Mouse (Mus musculus) liver, embryonic 15.5 days (tissue): ENCODE data around the gene Olfr282. TPM values are rescaled to one million over a fixed set of nuclear protein-coding genes. Genes with fewer than 3 reads are reported as not detected.

Experiments used
- ATAC-seq: fragments of 200-750 bp; cut with Nextera tagmentation; 2 replicates; pipeline ENCODE4 v1.8.0; 2017; ENCODE audit warnings: moderate number of reproducible peaks, mild to moderate bottlenecking, moderate library complexity; ENCODE audit not compliant: insufficient read depth
- H3K27ac ChIP-seq: fragments of 300-500 bp; sonication (generic); replicated peaks from 2 replicates; pipeline ENCODE4 v1.5.1; 2015; ENCODE audit warnings: mild to moderate bottlenecking, inconsistent platforms
- H3K27me3 ChIP-seq: fragments of 300-500 bp; sonication (generic); 2 replicates; pipeline ENCODE4 v1.6.1; 2015; ENCODE audit warnings: mild to moderate bottlenecking, inconsistent platforms
- H3K36me3 ChIP-seq: fragments of 300-500 bp; sonication (generic); replicated peaks from 2 replicates; pipeline ENCODE4 v1.6.1; 2015; ENCODE audit warnings: moderate library complexity, mild to moderate bottlenecking, inconsistent platforms
- H3K4me1 ChIP-seq: fragments of 300-500 bp; sonication (generic); replicated peaks from 2 replicates; pipeline ENCODE4 v1.6.1; 2015; ENCODE audit warnings: inconsistent platforms
- H3K4me2 ChIP-seq: fragments of 300-500 bp; sonication (generic); 2 replicates; pipeline ENCODE4 v1.6.1; 2015; ENCODE audit warnings: moderate library complexity, mild to moderate bottlenecking, inconsistent platforms
- H3K4me3 ChIP-seq: fragments of 300-500 bp; sonication (generic); replicated peaks from 2 replicates; pipeline ENCODE4 v1.5.1; 2015; ENCODE audit warnings: mild to moderate bottlenecking, inconsistent platforms
- H3K9ac ChIP-seq: fragments of 300-500 bp; sonication (generic); 2 replicates; pipeline ENCODE4 v1.6.1; 2015; ENCODE audit warnings: moderate library complexity, mild to moderate bottlenecking, inconsistent platforms
- H3K9me3 ChIP-seq: fragments of 300-500 bp; sonication (generic); replicated peaks from 2 replicates; pipeline ENCODE4 v1.6.1; 2016; ENCODE audit warnings: inconsistent platforms
- WGBS: fragments of 180-500 bp; shearing (Covaris S2); methylation state at CpG from one replicate; pipeline ENCODE4 v1.1.7; 2015; ENCODE audit warnings: mixed read lengths; ENCODE audit not compliant: insufficient replicate concordance; 5-methylcytosine and 5-hydroxymethylcytosine counted together
- polyA plus RNA-seq: library from polyadenylated mRNA; unstranded; fragments of >200 nt; fragmentation: Nextera tagmentation; extraction: Ambion mirVana; gene quantifications from 2 replicates; pipeline ENCODE4 v1.2.1, GENCODE M21; 2015

Olfr282 gene
- polyA plus RNA-seq, 1 experiment from 2014 or later: not detected

- H3K4me1 ChIP-seq: no peaks in the 10 kb centered on the region
- no peaks in the 10 kb centered on the region for H3K27me3 ChIP-seq
- WGBS: 41% methylated on average over 10 of the region's 10 CpGs
- H3K27ac ChIP-seq: no peak overlapping the region
- H3K9ac ChIP-seq: no peak overlapping the region
- H3K4me2 ChIP-seq: no peak overlapping the region
- no peaks in the 10 kb centered on the region for H3K36me3 ChIP-seq
- no peak for ATAC-seq
- no peaks in the 10 kb centered on the region for H3K9me3 ChIP-seq
- H3K4me3 ChIP-seq: no peak overlapping the region
Observed at GRCm38 (mm10) chr15:98475382-98475781, 44.4 kb downstream of the Olfr282 start.

- Histone ChIP-seq H3K27me3 (no peaks in the 10 kb centered on the region), H3K4me1 (no peaks in the 10 kb centered on the region), H3K9ac (no peak overlapping the region), H3K36me3 (no peaks in the 10 kb centered on the region), H3K27ac (no peak overlapping the region), H3K4me3 (no peak overlapping the region), H3K4me2 (no peak overlapping the region), H3K9me3 (no peaks in the 10 kb centered on the region)
- 68% methylated on average over 5 of the region's 5 CpGs for WGBS
- no peak for ATAC-seq
Observed at GRCm38 (mm10) chr15:98476281-98476680, 45.3 kb downstream of the Olfr282 start.

DNA sequence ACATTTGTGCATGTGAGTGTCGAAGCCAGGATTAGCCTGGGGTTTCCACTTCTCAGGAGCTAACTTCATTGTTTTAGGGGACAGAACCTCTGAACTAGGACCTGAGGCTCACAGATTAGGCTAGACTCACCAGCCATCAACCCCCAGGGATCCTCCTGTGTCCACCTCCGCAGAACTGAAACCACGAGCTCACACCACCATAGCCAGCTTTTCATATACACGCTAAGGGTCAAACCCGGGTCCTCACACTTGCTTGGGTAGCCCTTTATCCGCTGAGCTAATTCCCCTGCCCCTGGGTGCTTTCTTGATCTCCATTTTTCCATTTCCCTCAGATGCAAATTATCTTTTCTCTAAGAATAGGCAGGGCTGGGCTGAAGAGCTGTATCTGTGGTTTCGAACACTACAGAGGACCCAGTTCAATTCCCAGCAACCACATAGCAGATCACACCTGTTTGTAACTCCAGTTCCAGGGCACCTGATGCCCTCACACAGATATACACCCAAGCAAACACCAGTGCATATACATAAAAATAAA, 48.6 kb downstream of the Olfr282 start:
- H3K36me3 ChIP-seq: no peaks in the 10 kb centered on the region
- H3K4me1 ChIP-seq: no peaks in the 10 kb centered on the region
- H3K9me3 ChIP-seq: no peaks in the 10 kb centered on the region
- no peak for ATAC-seq
- no peak overlapping the region for H3K4me2 ChIP-seq
- no peak overlapping the region for H3K9ac ChIP-seq
- no peak overlapping the region for H3K27ac ChIP-seq
- 58% methylated on average over 7 of the region's 7 CpGs for WGBS
- no peaks in the 10 kb centered on the region for H3K27me3 ChIP-seq
- no peak overlapping the region for H3K4me3 ChIP-seq

DNA sequence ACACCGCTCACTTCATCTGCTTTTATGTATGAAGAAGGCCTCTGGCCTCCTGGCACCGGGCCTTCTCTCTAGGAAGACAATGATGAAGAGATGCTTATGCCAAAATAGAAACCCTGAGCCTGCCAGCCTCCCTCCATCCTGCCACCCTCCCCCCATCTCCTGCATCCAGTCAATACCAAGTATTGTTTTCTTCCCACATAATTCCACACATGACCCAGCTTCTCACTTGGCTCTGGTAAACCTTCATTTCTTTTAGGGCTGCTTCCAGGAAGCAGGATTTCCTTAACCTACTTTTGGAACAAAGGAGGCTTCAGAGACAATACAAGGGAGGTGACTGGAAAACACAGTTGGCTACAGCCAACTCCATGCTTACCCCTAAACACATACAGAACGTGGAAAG, 51.7 kb downstream of the Olfr282 start, which contains the start of gene Lalba:
TSS of gene Lalba (minus strand) at position 21 of the 400 bp plus-strand sequence.
- no peaks in the 10 kb centered on the region for H3K36me3 ChIP-seq
- no peak within 1 kb of the TSS for H3K4me2 ChIP-seq
- no peaks in the 10 kb centered on the region for H3K4me1 ChIP-seq
- no peak within 1 kb of the TSS for H3K27ac ChIP-seq
- 48% methylated on average over 3 of the region's 3 CpGs for WGBS
- no peaks in the 10 kb centered on the region for H3K27me3 ChIP-seq
- ATAC-seq: no peak
- no peak within 1 kb of the TSS for H3K4me3 ChIP-seq
- no peak within 1 kb of the TSS for H3K9ac ChIP-seq
- H3K9me3 ChIP-seq: no peaks in the 10 kb centered on the region

DNA sequence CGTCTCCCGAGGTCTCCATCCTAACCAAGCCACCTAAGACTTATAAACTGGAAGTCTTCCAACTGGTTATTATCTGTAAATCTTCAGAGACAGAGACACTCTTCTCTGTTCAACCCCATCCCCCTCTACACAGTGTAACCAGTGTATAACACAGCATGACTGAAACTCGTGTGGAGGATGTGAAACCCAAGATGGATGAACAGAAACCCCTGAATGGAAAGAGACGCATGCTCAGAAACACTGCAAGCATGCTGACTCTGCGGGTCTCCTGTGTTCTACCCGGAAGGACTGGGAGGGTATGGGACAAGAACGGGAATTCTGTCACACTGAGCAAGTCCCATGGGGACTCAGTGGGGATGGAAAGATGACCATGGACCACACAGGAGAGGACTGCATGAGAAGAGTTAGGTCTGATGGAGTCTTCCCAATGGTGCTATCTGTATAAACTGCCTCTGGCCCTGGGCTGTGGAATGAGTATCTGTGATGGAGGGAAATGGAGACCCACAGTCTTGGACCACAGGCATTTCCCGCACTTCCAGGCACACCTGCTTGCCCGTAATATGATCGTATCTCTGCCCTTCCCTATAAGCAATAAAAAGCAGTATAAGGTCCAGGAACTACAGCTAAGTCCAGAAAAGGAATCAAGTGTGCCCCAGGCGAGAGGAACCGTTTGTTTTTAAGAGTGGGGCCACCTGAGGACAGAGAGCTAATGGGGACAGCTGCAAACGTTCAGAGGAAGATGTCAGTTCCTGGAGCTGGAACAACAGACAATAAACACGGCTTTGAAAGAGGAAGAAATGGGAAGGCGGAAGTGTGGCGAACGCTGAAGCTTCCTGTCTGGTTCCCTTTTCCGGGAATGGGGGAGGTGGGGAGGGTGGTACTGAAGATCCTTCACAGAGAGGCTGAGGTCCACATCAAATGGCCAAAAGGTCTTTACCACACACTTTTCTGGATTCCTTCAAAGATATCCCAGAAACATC, 53.2 kb downstream of the Olfr282 start:
- 31% methylated on average over 18 of the region's 18 CpGs for WGBS
- no peak overlapping the region for H3K27ac ChIP-seq
- no peak for ATAC-seq

GRCm38 (mm10) chr15:98486433-98487021, 55.5 kb downstream of the Olfr282 start:
- ATAC-seq: no peak
- no peak overlapping the region for H3K4me3 ChIP-seq
- WGBS: 47% methylated on average over 8 of the region's 8 CpGs

More for the DNA sequence above, 53.2 kb downstream of the Olfr282 start:
- Histone ChIP-seq H3K4me1 (no peaks in the 10 kb centered on the region), H3K9me3 (no peaks in the 10 kb centered on the region), H3K4me2 (no peak overlapping the region), H3K9ac (no peak overlapping the region), H3K36me3 (no peaks in the 10 kb centered on the region), H3K4me3 (no peak overlapping the region), H3K27me3 (no peaks in the 10 kb centered on the region)

More at GRCm38 (mm10) chr15:98486433-98487021, 55.5 kb downstream of the Olfr282 start:
- H3K27me3 ChIP-seq: no peaks in the 10 kb centered on the region
- H3K27ac ChIP-seq: no peak overlapping the region
- H3K4me1 ChIP-seq: no peaks in the 10 kb centered on the region
- no peaks in the 10 kb centered on the region for H3K9me3 ChIP-seq
- no peak overlapping the region for H3K9ac ChIP-seq
- H3K36me3 ChIP-seq: no peaks in the 10 kb centered on the region
- H3K4me2 ChIP-seq: no peak overlapping the region

Other genes with a start within 250 kb of the Olfr282 start
- gene Olfr288, start 235.7 kb upstream of the Olfr282 start, polyA plus RNA-seq: not detected in 2 replicates
- not detected in 2 replicates for gene Gm44579, start 210.2 kb upstream of the Olfr282 start, polyA plus RNA-seq
- gene Olfr287, start 210.2 kb upstream of the Olfr282 start, polyA plus RNA-seq: not detected in 2 replicates
- not detected in 2 replicates for gene Olfr286, start 196.8 kb upstream of the Olfr282 start, polyA plus RNA-seq
- not detected in 2 replicates for gene H1fnt, start 173.9 kb upstream of the Olfr282 start, polyA plus RNA-seq
- gene Zfp641, start 135.1 kb upstream of the Olfr282 start, polyA plus RNA-seq: 0.08 TPM in 2 replicates
- not detected in 2 replicates for gene Olfr285, start 113.9 kb upstream of the Olfr282 start, polyA plus RNA-seq
- gene Olfr284, start 90.2 kb upstream of the Olfr282 start, polyA plus RNA-seq: not detected in 2 replicates
- gene Olfr283, start 50.3 kb upstream of the Olfr282 start, polyA plus RNA-seq: not detected in 2 replicates
- not detected in 2 replicates for gene Olfr281, start 21.4 kb downstream of the Olfr282 start, polyA plus RNA-seq
- not detected in 2 replicates for gene OR5BS1P, start 38.7 kb downstream of the Olfr282 start, polyA plus RNA-seq
- gene Lalba, start 51.5 kb downstream of the Olfr282 start, polyA plus RNA-seq: not detected in 2 replicates
- not detected in 2 replicates for gene Olfr279, start 61.2 kb downstream of the Olfr282 start, polyA plus RNA-seq
- 32.0 and 35.4 TPM in 2 replicates for gene Kansl2, start 103.0 kb downstream of the Olfr282 start, polyA plus RNA-seq
- 25.1 and 28.2 TPM in 2 replicates for gene Ccnt1, start 139.7 kb downstream of the Olfr282 start, polyA plus RNA-seq
- not detected in 2 replicates for gene 4930415O20Rik, start 139.8 kb downstream of the Olfr282 start, polyA plus RNA-seq
- 6.6 and 6.9 TPM in 2 replicates for gene Adcy6, start 178.9 kb downstream of the Olfr282 start, polyA plus RNA-seq
- 0.52 and 0.96 TPM in 2 replicates for gene Cacnb3, start 199.6 kb downstream of the Olfr282 start, polyA plus RNA-seq
- 9.5 and 10.2 TPM in 2 replicates for gene Ddx23, start 231.7 kb downstream of the Olfr282 start, polyA plus RNA-seq
- 0.84 and 0.89 TPM in 2 replicates for gene Rnd1, start 246.2 kb downstream of the Olfr282 start, polyA plus RNA-seq